Mouse (Mus musculus): ENCODE results near the gene Cip2a. TPM values are rescaled to one million over a fixed set of nuclear protein-coding genes. Genes with fewer than 3 reads are reported as not detected.
A peak's percentile ranks its signal among the peaks of the same experiment; 100 is the strongest.

The Cip2a gene
- 52.3 and 54.5 TPM in 2 replicates for polyA plus RNA-seq (2016; fragmentation: Nextera tagmentation; extraction: Ambion mirVana)

DNA sequence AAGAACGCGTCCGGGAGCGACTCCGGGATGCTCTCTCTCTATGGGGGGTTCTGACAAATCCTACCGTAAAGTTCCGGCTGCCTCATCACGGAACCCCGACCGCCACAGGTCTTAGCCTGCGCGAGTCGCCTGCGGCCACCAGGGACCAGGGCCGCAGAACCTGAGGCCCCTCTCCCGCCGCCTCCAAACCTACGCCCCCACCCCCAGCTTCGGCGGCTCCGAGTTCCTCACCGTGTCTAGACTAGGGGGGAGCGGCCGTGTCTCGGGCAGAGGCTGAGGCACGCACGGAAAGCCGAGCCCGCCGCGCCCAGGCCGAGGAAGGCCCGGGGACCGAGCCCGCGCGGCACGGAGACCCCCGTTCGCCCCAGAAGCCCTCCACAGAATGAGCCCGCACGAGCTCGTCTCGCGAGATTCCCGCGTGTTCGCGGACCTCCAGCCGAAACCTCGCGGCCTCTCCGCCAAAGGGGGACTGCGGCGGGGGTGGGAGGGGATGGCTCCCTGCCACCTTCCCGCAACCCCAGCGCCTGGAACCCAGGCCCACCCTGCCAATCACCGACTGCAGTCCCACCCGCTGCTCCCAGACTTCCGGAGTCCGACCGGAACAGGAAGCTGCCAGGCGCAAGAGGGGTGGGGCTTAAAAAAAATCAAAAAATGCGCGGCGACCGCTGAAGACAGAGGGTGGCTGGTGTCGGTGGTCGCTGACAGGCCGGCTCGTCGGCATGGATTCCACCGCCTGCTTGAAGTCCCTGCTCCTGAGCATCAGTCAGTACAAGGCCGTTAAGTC lies at the start of gene Cip2a, which contains the start of gene Dzip3:
Gene Cip2a, plus strand, starts transcription at position 627 of the 784 bp plus-strand sequence.
Gene Dzip3, minus strand, starts transcription at position 607 of the 784 bp plus-strand sequence.
- Histone ChIP-seq H3K27me3 (no peaks in the 10 kb centered on the region), H3K27ac (peak within 1 kb of the TSS; percentile 96), H3K9ac (peak within 1 kb of the TSS; percentile 97), H3K4me2 (peak within 1 kb of the TSS; percentile 71), H3K9me3 (no peaks in the 10 kb centered on the region), H3K36me3 (replicated peaks) (peaks cover 12% of the 10 kb centered on the region; the same call in 1 of the 2 replicates), H3K4me1 (peaks cover 19% of the 10 kb centered on the region), H3K4me3 (replicated peaks) (peak within 1 kb of the TSS; percentile 85)
- under 1% methylated on average over 74 of the region's 74 CpGs for WGBS
- ATAC-seq (ENCODE audit: low FRiP score) = peak; percentile 99

- peaks cover 21% of the 10 kb centered on the region for H3K36me3 ChIP-seq (replicated peaks)
- no peaks in the 10 kb centered on the region for H3K27me3 ChIP-seq
- no peaks in the 10 kb centered on the region for H3K4me1 ChIP-seq
- H3K4me3 ChIP-seq (replicated peaks) = no peak overlapping the region
- H3K9ac ChIP-seq = no peak overlapping the region
- H3K27ac ChIP-seq = no peak overlapping the region
- no peak for ATAC-seq (ENCODE audit: low FRiP score)
- H3K9me3 ChIP-seq = no peaks in the 10 kb centered on the region
- WGBS = 96% methylated on average over 2 of the region's 2 CpGs
- H3K4me2 ChIP-seq = no peak overlapping the region
Measured at GRCm38 (mm10) chr16:48972996-48973395, 21.0 kb upstream of the Cip2a start.

GRCm38 (mm10) chr16:48973548-48973947 lies 20.4 kb upstream of the Cip2a start:
- H3K27me3 ChIP-seq = no peaks in the 10 kb centered on the region
- no peak overlapping the region for H3K27ac ChIP-seq
- 100% methylated on average over 1 of the region's 1 CpGs for WGBS
- ATAC-seq (ENCODE audit: low FRiP score) = no peak
- no peak overlapping the region for H3K4me3 ChIP-seq (replicated peaks)
- H3K9me3 ChIP-seq = no peaks in the 10 kb centered on the region
- H3K4me1 ChIP-seq = no peaks in the 10 kb centered on the region
- no peak overlapping the region for H3K9ac ChIP-seq
- H3K4me2 ChIP-seq = no peak overlapping the region
- peaks cover 26% of the 10 kb centered on the region for H3K36me3 ChIP-seq (replicated peaks)

- no peak overlapping the region for H3K4me2 ChIP-seq
- no peaks in the 10 kb centered on the region for H3K4me1 ChIP-seq
- no peak overlapping the region for H3K27ac ChIP-seq
- H3K4me3 ChIP-seq (replicated peaks) = no peak overlapping the region
- no peak for ATAC-seq (ENCODE audit: low FRiP score)
- H3K27me3 ChIP-seq = no peaks in the 10 kb centered on the region
- no peaks in the 10 kb centered on the region for H3K9me3 ChIP-seq
- peaks cover 30% of the 10 kb centered on the region for H3K36me3 ChIP-seq (replicated peaks)
- no peak overlapping the region for H3K9ac ChIP-seq
Measured at GRCm38 (mm10) chr16:48979965-48980364, 14.0 kb upstream of the Cip2a start.

GRCm38 (mm10) chr16:48985034-48985627 lies 8.9 kb upstream of the Cip2a start:
- H3K4me1 ChIP-seq = no peaks in the 10 kb centered on the region
- no peak for ATAC-seq (ENCODE audit: low FRiP score)
- no peak overlapping the region for H3K9ac ChIP-seq
- no peak overlapping the region for H3K27ac ChIP-seq
- peaks cover 15% of the 10 kb centered on the region for H3K36me3 ChIP-seq (replicated peaks)
- no peaks in the 10 kb centered on the region for H3K27me3 ChIP-seq
- no peaks in the 10 kb centered on the region for H3K9me3 ChIP-seq
- 54% methylated on average over 5 of the region's 5 CpGs for WGBS
- no peak overlapping the region for H3K4me2 ChIP-seq
- no peak overlapping the region for H3K4me3 ChIP-seq (replicated peaks)

DNA sequence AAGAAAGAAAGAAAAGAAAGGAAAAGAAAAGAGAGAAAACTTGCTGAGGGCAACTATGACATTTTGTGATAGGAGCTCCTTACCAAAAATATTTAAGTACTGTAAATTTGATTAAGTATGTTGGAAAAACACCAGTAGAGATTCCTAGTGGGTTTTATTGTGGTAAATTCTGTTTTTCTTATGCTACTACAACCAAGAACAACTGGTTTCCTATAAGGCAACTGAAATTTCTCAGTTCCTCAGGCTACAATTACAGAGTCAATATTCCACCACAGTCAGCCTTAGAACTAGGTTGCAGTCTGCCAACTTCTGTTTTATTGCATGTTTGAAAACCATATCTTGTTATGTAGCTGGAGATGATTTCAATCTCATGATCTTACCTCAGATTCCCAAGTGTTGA lies 4.3 kb upstream of the Cip2a start:
- H3K36me3 ChIP-seq (replicated peaks) = 0 out of 2 replicates have a peak, but pooled peaks cover 3% of the 10 kb centered on the region
- no peak overlapping the region for H3K27ac ChIP-seq
- peaks cover 7% of the 10 kb centered on the region for H3K4me1 ChIP-seq
- H3K9ac ChIP-seq = no peak overlapping the region
- H3K4me2 ChIP-seq = no peak overlapping the region
- no peak for ATAC-seq (ENCODE audit: low FRiP score)
- H3K27me3 ChIP-seq = no peaks in the 10 kb centered on the region
- no peaks in the 10 kb centered on the region for H3K9me3 ChIP-seq
- H3K4me3 ChIP-seq (replicated peaks) = no peak overlapping the region

DNA sequence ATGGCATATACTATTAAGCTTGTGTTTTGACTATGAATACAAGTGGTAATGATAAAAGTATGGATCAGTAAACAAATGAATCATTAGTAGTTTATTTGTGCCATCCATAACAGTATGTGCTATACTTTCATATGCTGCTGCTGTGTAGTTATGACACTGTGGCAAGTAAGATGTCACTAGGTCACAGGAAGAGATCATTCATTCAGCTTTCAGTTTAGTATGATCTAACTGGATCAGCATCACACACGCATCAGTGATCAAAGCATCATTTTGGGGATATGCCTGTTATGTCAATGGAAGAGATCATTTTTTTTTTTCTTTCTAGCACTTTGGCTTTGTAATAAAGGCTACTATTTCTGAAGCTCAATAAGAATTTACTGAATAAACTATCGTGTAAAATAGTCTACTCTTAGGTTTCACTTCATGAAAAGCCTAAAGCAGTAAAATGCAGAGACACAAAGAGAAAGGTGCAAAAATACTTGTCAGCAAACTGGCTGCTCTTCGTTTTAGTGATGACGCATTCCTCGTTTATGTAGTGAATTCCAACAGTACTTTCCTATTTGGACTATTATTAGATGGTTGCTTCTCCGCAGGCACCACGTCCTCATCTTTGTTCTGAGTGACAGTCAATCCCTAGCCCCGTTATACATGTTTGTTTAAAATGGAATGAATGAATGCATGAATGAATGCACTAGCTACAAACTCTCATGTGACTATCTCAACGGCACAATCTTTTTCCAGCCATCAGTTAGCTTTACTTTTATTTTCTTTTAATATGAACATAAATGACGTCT lies 1.4 kb upstream of the Cip2a start:
- no peak for ATAC-seq (ENCODE audit: low FRiP score)
- H3K27ac ChIP-seq = no peak overlapping the region
- peak overlapping the region; percentile 97 for H3K9ac ChIP-seq

GRCm38 (mm10) chr16:48993231-48993558 lies 790 bp upstream of the Cip2a start:
- Histone ChIP-seq H3K4me3 (replicated peaks) (peak overlapping the region; percentile 85), H3K36me3 (replicated peaks) (0 out of 2 replicates have a peak, but pooled peaks cover 7% of the 10 kb centered on the region), H3K9ac (peak overlapping the region; percentile 97), H3K4me1 (peaks cover 19% of the 10 kb centered on the region), H3K4me2 (peak overlapping the region; percentile 61), H3K9me3 (no peaks in the 10 kb centered on the region), H3K27ac (peak overlapping the region; percentile 96), H3K27me3 (no peaks in the 10 kb centered on the region)
- 2% methylated on average over 9 of the region's 9 CpGs for WGBS
- no peak for ATAC-seq (ENCODE audit: low FRiP score)

More for the DNA sequence above, 1.4 kb upstream of the Cip2a start:
- H3K4me3 ChIP-seq (replicated peaks) = peak overlapping the region; percentile 85
- H3K36me3 ChIP-seq (replicated peaks) = 0 out of 2 replicates have a peak, but pooled peaks cover 7% of the 10 kb centered on the region
- H3K4me1 ChIP-seq = peaks cover 19% of the 10 kb centered on the region
- H3K9me3 ChIP-seq = no peaks in the 10 kb centered on the region
- no peaks in the 10 kb centered on the region for H3K27me3 ChIP-seq
- WGBS = 36% methylated on average over 10 of the region's 10 CpGs
- H3K4me2 ChIP-seq = peak overlapping the region; percentile 61

- H3K9ac ChIP-seq = peak overlapping the region; percentile 97
- peaks cover 19% of the 10 kb centered on the region for H3K4me1 ChIP-seq
- ATAC-seq (ENCODE audit: low FRiP score) = no peak
- H3K27me3 ChIP-seq = no peaks in the 10 kb centered on the region
- peak overlapping the region; percentile 71 for H3K4me2 ChIP-seq
- peaks cover 16% of the 10 kb centered on the region for H3K36me3 ChIP-seq (replicated peaks)
- H3K4me3 ChIP-seq (replicated peaks) = peak overlapping the region; percentile 85
- under 1% methylated on average over 18 of the region's 18 CpGs for WGBS
- peak overlapping the region; percentile 66; the same call in 1 of the 2 replicates for H3K27ac ChIP-seq
- no peaks in the 10 kb centered on the region for H3K9me3 ChIP-seq
Measured at GRCm38 (mm10) chr16:48994343-48994693, 333 bp downstream of the Cip2a start.

- no peak overlapping the region for H3K4me2 ChIP-seq
- no peaks in the 10 kb centered on the region for H3K4me1 ChIP-seq
- H3K9ac ChIP-seq = no peak overlapping the region
- H3K27me3 ChIP-seq = no peaks in the 10 kb centered on the region
- 92% methylated on average over 5 of the region's 5 CpGs for WGBS
- ATAC-seq (ENCODE audit: low FRiP score) = no peak
- no peak overlapping the region for H3K27ac ChIP-seq
- H3K4me3 ChIP-seq (replicated peaks) = no peak overlapping the region
- H3K36me3 ChIP-seq (replicated peaks) = peaks cover 40% of the 10 kb centered on the region
- H3K9me3 ChIP-seq = no peaks in the 10 kb centered on the region
Measured at GRCm38 (mm10) chr16:49004151-49004550, 10.2 kb downstream of the Cip2a start.

DNA sequence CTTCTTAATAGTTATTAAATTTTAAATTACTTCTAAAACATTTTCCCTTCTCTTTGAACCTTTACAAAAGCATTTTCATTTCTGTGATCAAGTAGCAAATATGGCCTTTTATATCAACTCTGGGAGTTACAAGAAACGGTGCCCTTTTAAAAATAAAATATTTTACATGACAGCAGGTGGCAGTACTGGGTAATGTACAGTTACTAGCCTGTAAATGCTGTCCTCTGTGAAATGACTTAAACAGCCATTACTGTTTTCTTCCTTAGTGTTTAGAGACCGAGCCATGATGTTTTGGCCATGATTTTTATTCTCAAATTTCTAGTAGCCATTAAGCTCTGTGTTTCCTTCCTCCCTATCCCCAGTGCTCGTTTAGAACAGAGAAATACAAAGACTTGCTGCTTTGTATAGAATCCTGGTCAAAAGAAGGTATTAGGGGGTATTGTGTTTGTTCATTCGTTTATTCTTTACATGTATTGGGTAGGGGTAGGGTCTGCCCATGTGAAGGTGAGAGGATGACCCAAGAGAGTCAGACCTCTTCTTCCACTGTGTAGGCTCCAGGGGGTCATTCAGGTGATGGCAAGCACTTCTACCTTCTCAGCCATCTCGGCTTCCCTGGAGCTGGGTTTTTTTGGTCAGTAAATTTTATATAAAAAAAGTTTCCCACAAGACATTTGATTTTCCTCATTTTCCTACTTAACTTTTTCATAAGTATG lies 22.8 kb downstream of the Cip2a start:
- Histone ChIP-seq H3K4me2 (no peak overlapping the region), H3K27ac (no peak overlapping the region), H3K27me3 (no peaks in the 10 kb centered on the region), H3K9ac (no peak overlapping the region), H3K4me3 (replicated peaks) (no peak overlapping the region), H3K9me3 (no peaks in the 10 kb centered on the region), H3K4me1 (no peaks in the 10 kb centered on the region), H3K36me3 (replicated peaks) (peaks cover 23% of the 10 kb centered on the region)
- 47% methylated on average over 5 of the region's 5 CpGs for WGBS
- ATAC-seq (ENCODE audit: low FRiP score) = no peak

DNA sequence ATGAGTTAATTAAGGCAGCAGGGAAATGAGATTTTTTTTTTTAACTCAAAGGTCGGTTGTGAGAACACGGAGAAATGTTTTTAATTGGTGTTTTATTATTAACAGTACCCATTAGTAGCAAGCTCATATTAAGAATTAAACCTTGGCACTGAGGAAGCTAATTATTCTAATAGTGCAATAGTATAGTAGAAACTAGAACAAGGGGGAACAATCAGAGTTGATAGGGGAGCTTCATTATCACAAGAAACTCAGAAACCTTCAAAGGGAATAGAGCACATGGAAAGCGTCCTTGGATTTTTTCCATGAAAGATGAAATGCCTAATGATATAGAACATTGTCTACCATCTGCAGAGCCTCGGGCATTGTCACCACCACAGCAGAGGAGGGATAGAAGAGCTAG lies 41.9 kb downstream of the Cip2a start:
- ATAC-seq (ENCODE audit: low FRiP score) = no peak; the same call in 1 of the 2 replicates
- Histone ChIP-seq H3K4me2 (no peak overlapping the region), H3K4me3 (replicated peaks) (no peak overlapping the region), H3K9me3 (no peaks in the 10 kb centered on the region), H3K27me3 (no peaks in the 10 kb centered on the region), H3K9ac (no peak overlapping the region), H3K4me1 (no peaks in the 10 kb centered on the region), H3K36me3 (replicated peaks) (no peaks in the 10 kb centered on the region), H3K27ac (no peak overlapping the region)
- 62% methylated on average over 4 of the region's 4 CpGs for WGBS
